Mouse (Mus musculus) retina, postnatal 7 days (tissue): ENCODE measurements around the gene Efnb2.

ENCODE experiments used
- DNase-seq: peaks from one replicate; pipeline ENCODE4 v3.0.0-alpha.2; 2012; ENCODE audit warnings: low read depth, low spot score

Efnb2 gene

DNA sequence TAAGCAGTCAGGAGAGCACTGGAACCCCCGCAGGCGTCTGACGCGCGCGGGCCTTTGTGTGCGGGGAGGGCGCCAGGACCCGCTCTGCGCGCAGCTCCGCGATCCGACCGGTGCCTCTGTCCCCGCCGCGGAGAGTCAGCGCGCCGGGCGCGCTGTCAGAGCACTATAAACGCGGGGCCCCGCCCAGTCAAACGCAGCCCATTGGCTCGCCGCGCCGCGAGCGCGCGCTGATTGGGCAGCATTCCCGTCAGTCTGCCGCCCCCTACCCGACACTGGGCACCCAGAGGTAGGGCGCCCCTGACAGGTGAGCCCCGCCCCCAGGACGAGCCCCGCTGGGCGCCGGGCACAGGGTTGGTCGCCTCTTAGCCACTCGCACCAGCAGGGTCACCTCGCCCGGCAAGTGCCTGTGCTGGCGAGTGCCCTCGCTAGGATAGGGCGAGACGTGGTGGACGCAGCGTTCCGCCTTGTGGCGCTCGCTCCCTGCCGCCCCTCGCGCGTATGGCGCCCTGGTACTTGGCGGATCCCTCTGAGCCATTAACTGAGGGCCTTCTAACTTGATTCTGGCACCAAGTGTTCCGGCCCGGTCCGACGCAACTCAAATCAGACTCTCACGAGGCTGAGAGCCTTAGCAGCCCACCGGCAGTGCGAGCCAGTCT, at the start of gene Efnb2:
Efnb2 (minus strand) TSS at position 140 of the 656 bp plus-strand sequence.
- peak; percentile 83 for DNase-seq

- DNase-seq = no peak
Observed at GRCm38 (mm10) chr8:8704813-8705212, 43.8 kb upstream of the Efnb2 start.

DNA sequence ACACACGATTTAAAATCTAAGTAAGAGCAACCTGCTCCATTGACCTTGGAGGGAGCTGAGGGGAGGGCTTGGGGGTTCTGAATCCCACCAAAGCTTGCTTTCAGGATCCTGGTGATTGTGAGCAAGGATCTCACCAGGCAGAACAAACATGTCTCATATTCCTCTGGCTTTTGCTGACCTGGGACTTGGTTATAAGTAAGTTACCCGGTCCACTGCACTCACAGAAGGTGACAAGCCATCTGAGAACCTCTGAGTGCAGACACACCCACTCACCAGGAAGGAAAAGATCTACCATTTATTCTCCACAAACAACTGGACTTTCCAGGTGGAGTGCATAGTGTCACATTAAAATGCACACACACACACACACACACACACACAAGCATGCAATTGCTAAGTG, 42.6 kb upstream of the Efnb2 start:
- DNase-seq = no peak

DNA sequence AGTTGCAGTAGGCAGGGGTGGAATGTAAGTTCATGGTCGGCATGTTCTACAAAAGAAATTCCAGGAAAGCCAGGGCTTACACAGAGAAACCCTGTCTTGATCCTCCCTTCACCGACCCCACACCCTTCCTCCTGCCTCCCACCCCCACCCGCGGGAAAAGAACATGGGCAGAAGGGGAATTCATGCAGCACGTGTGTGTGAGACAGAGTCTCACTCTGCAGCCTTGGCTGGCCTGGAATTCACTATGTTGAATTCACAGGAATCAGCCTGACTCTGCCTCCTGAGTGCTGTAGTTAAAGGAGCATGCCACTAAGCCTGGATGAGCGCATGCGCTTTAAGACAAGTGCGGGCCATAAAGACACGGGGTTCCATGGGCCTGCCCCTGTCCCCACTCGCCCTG, 39.8 kb upstream of the Efnb2 start:
- no peak for DNase-seq

DNA sequence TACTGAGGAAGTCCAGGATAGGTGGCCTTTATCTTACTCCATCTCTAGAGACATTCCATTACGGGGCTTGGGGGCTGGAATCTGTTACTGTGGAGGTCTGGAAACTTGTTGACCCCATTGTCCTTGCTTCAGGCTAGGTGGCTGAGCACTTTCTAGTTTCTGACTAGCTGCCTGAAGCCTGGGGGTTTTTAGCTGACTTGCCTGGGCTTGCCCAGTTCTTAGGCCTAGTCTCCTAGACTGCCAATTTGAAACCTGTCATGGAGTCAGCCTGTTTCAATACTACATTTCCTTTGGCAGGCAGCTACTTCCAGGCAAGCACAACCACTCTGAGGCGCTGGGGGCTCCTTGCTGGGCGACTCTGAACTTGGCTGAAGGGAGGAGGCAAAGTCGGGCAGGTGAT, 39.2 kb upstream of the Efnb2 start:
- DNase-seq = no peak

DNA sequence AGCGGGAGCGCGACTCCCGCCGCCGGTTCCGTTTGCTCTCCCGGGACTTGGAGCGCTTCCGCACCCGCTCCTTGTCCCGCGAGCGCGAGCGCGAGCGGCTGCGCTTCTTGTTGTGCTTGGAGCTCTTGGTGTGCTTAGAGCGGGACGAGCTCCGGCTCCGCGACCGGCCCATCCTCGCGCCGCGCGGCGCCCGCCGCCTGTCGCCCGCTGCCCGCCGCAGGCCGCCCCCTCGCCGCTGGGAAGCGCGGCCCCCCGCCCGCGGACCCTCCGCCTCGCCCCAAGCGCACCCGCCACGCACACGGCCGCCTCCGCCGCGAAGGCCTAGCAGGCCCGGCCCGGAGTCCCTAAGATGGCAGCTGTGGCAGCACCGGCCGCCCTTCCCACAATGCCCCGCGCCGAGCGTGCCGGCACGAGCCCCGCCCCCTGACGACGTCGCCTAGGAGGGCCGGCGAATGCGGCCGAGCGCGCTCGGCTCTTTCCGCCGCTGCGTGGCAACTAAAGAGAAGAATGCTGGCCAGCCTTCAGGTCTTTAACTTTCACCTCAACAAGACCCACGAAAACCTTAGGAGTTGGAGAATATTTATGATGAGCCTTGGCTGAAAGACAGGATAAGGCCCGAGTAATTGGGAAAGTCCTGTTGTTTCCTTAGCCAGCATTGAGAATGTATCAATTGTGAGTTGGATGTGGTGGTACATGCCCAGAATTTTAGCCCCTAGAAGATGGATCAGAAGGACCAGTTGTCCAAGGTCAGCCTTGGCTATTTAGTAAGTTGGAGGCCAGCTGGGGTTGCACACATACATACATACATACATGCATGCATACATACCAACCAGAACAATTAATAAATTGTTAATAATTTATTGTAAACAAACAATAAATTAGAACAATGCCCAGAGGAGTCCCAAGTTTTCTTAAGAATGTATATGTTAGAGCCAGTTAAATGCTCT, 29.4 kb upstream of the Efnb2 start, which contains the start of gene Arglu1:
Arglu1 (minus strand) TSS at position 376 of the 947 bp plus-strand sequence.
- DNase-seq = peak; percentile 85

DNA sequence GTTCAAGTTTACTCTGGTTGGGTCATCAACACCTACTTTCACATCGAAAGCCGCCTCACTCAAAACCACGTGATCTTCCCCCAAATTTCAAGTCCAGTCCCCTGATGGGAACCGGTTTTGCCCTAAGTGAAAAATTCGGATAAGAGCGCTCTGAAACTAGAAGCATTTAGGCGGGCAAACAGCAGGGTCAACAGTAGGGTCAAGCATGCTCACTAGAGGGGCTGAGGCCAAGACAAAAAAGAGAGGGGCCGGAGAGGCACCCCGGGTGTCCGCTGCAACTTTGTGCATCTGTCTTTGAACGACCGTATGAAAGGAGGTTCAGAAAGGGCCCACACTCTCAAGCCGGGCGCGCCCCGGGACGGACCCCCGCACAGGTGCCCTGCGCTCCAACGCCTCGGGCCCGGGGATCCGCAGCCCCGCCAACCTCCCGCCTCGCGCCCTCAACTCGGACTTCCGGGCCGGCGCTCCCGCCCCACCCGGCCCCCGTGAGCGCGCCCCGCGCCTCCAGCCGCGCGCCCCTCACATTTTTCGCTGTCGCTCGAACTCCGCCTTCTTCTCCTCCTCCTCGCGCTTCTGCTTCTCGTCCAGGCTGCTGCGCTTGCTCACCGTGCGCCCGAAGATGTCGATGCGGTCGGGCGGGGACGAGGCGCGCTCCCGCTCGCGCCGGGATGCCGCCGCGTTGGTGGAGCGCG, 28.6 kb upstream of the Efnb2 start:
- DNase-seq = peak; percentile 43

- no peak for DNase-seq
Observed at GRCm38 (mm10) chr8:8688823-8689453, 27.9 kb upstream of the Efnb2 start.

- DNase-seq = no peak
Observed at GRCm38 (mm10) chr8:8685517-8685916, 24.5 kb upstream of the Efnb2 start.

- no peak for DNase-seq
Observed at GRCm38 (mm10) chr8:8682697-8683096, 21.7 kb upstream of the Efnb2 start.

GRCm38 (mm10) chr8:8678236-8678635, 17.2 kb upstream of the Efnb2 start:
- no peak for DNase-seq

- DNase-seq = no peak
Observed at GRCm38 (mm10) chr8:8674864-8675263, 13.8 kb upstream of the Efnb2 start.

GRCm38 (mm10) chr8:8661759-8662138, 707 bp upstream of the Efnb2 start:
- peak; percentile 81 for DNase-seq

GRCm38 (mm10) chr8:8660307-8661098, 539 bp downstream of the Efnb2 start:
- DNase-seq = no peak

DNA sequence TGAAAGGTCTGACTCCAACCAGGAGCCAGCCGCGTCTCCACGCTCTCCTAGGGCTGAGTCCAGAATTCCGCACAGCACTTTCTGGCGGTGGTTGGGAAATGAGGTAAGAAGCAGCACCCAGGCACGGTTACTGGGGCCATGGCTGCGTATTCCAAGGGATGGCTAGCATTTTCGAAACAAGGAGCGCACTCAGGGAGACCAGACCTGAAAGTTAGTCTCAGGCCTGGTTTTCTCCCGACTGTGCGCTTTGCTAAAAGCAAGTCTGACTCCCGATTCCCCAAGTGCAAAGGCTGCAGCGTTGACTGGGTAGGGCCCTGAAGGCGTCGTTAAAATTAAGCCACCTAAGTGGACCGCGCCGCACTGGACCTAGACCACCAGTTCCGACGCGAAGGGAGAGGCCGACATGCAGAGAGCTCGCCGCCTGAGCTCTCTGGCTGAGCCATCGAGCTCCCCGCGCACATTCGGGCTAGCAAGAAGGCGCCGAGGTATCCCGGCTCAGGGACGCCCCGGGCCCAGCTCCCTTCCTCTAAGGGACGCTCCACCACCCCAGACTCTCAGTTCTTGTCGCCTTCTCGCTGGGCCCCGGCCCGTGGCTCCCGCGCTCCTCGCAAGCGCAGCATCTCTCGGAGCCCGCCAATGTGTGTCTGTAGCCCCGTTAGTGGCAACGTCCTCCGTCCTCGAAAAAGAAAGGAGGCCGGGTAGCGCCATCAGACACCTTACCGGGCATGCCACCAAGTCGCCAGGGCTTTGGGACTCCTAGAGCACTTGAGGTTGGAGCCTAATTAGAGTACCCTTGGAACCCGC, 1.3 kb downstream of the Efnb2 start:
- DNase-seq = no peak

- peak; percentile 62 for DNase-seq
Observed at GRCm38 (mm10) chr8:8658426-8659224, 2.4 kb downstream of the Efnb2 start.

DNA sequence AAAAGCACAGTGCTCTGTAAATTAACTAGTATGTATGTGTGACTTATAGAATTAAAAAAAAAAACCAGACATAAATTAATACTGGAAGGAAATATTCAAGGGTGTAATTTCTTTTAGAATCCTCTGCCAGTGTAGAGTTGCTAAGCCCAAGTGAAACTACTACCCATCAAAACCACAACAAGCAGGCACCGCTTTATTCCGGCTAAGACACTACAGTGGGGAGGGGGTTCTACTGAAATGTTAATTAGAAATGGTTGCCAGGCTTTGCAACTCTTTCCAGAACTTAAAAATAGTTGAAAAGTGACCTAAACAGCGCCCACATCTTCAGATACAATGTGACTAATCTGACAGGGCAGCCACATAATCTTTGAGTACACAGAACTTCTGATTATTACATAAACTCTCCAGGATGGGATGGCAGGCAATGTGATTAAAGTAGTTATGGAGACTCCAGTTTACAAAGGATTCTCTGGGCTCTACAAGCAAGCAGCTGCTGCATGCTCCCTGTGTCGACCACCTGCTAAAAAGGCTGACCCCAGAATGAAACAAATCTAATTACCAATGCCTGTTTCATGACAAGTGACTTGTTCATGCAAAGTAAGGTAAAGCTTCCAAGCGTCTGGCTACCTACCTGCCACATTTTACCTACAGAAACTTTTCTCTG, 3.2 kb downstream of the Efnb2 start:
- DNase-seq = no peak

GRCm38 (mm10) chr8:8656578-8657441, 4.2 kb downstream of the Efnb2 start:
- no peak for DNase-seq
